Mouse (Mus musculus) CH12.LX (cell line): Measurements from ENCODE around the gene Wipf1. TPM values are rescaled to one million over a fixed set of nuclear protein-coding genes. Genes with fewer than 3 reads are reported as not detected.
A peak's percentile ranks its signal among the peaks of the same experiment; 100 is the strongest.

ENCODE experiments used
- DNase-seq: peaks from one replicate; pipeline ENCODE4 v3.0.0-alpha.2; 2013; ENCODE audit errors: extremely low read depth
- H3K27ac ChIP-seq: 2 replicates; pipeline ENCODE4 v1.5.1; 2012; ENCODE audit warnings: low read depth, mild to moderate bottlenecking, control low read depth, moderate library complexity; ENCODE audit not compliant: insufficient read depth
- H3K27me3 ChIP-seq: replicated peaks from 2 replicates; pipeline ENCODE3; 2012; ENCODE audit warnings: inconsistent platforms
- H3K36me3 ChIP-seq, 2 experiments: replicated peaks in 1 of 2; 2 replicates each; pipeline versions ENCODE3 to v1.6.1; 2012; ENCODE audit warnings: inconsistent platforms in 1 of 2, low read length in 1 of 2, mild to moderate bottlenecking in 1 of 2, mixed read lengths in 1 of 2, moderate library complexity in 1 of 2; ENCODE audit not compliant: control insufficient read depth in 1 of 2, insufficient read depth in 1 of 2
- H3K4me1 ChIP-seq, 2 experiments: 2 replicates each; pipeline ENCODE4 v1.6.1; 2012; ENCODE audit warnings: inconsistent platforms in 1 of 2, moderate library complexity in 1 of 2; ENCODE audit not compliant: insufficient read depth in 2 of 2, control insufficient read depth in 1 of 2
- H3K4me2 ChIP-seq: 2 replicates; pipeline ENCODE4 v1.6.1; 2012; ENCODE audit warnings: low read depth, mild to moderate bottlenecking, control low read depth; ENCODE audit not compliant: poor library complexity, insufficient read depth, severe bottlenecking
- H3K4me3 ChIP-seq, 3 experiments: fragments of 150-350 bp in 1 of 3; sonication (generic) in 1 of 3; replicated peaks in 1 of 3; 2 replicates each; pipeline versions ENCODE3 to v1.5.1; 2011 to 2012; ENCODE audit warnings: low read depth in 2 of 3, low read length in 2 of 3, mild to moderate bottlenecking in 2 of 3, moderate library complexity in 2 of 3, control low read depth in 1 of 3, improper control_type of control experiment in 1 of 3, inconsistent platforms in 1 of 3, mixed read lengths in 1 of 3; ENCODE audit not compliant: poor library complexity in 1 of 3
- H3K79me2 ChIP-seq: replicated peaks from 2 replicates; pipeline ENCODE4 v1.6.1; 2012; ENCODE audit warnings: mild to moderate bottlenecking, moderate library complexity; ENCODE audit not compliant: control insufficient read depth, poor library complexity, insufficient read depth, severe bottlenecking; ENCODE audit errors: extremely low read depth
- H3K9ac ChIP-seq: 2 replicates; pipeline ENCODE4 v1.6.1; 2012; ENCODE audit warnings: low read depth, mild to moderate bottlenecking, control low read depth, moderate library complexity; ENCODE audit not compliant: insufficient read depth
- H3K9me3 ChIP-seq: replicated peaks from 2 replicates; pipeline ENCODE3; 2012; ENCODE audit warnings: low read length, inconsistent platforms, mixed read lengths
- CHD1 ChIP-seq: IDR thresholded peaks from 2 replicates; pipeline ENCODE4 v1.6.1; 2012; ENCODE audit warnings: low read depth, low read length, improper control_type of control experiment, inconsistent platforms
- CHD2 ChIP-seq: IDR thresholded peaks from 2 replicates; pipeline ENCODE4 v1.6.1; 2011; ENCODE audit warnings: low read length, improper control_type of control experiment
- CTCF ChIP-seq, 2 experiments: IDR thresholded peaks in 1 of 2; conservative IDR thresholded peaks in 1 of 2; 2 replicates each; pipeline ENCODE4 v1.5.1; 2011 to 2012; ENCODE audit warnings: low read depth in 2 of 2, low read length in 2 of 2, improper control_type of control experiment in 1 of 2, inconsistent platforms in 1 of 2, mild to moderate bottlenecking in 1 of 2, moderate library complexity in 1 of 2
- E2F4 ChIP-seq: IDR thresholded peaks from 2 replicates; pipeline ENCODE4 v1.6.1; 2011; ENCODE audit warnings: low read depth, low read length, improper control_type of control experiment; ENCODE audit not compliant: insufficient replicate concordance
- ELF1 ChIP-seq: IDR thresholded peaks from 2 replicates; pipeline ENCODE4 v1.6.1; 2014; ENCODE audit warnings: low read depth, mild to moderate bottlenecking, inconsistent platforms, low read length, improper control_type of control experiment
- GABPA ChIP-seq: IDR thresholded peaks from 2 replicates; pipeline ENCODE4 v1.6.1; 2012; ENCODE audit warnings: low read depth, low read length, improper control_type of control experiment, inconsistent platforms; ENCODE audit not compliant: insufficient replicate concordance
- JUND ChIP-seq: conservative IDR thresholded peaks from 2 replicates; pipeline ENCODE4 v1.6.1; 2011; ENCODE audit warnings: low read depth, low read length, improper control_type of control experiment
- MAFK ChIP-seq: IDR thresholded peaks from 2 replicates; pipeline ENCODE4 v1.6.1; 2011; ENCODE audit warnings: low read length, improper control_type of control experiment; ENCODE audit not compliant: insufficient replicate concordance
- MAX ChIP-seq: IDR thresholded peaks from 2 replicates; pipeline ENCODE4 v1.6.1; 2011; ENCODE audit warnings: low read length, improper control_type of control experiment
- MAZ ChIP-seq: IDR thresholded peaks from 2 replicates; pipeline ENCODE4 v1.6.1; 2012; ENCODE audit warnings: low read depth, mild to moderate bottlenecking, inconsistent platforms, low read length, improper control_type of control experiment, moderate library complexity
- MXI1 ChIP-seq: IDR thresholded peaks from 2 replicates; pipeline ENCODE4 v1.6.1; 2011; ENCODE audit warnings: mild to moderate bottlenecking, low read depth, low read length, improper control_type of control experiment
- MYC ChIP-seq: IDR thresholded peaks from 2 replicates; pipeline ENCODE4 v1.6.1; 2011; ENCODE audit warnings: low read depth, mild to moderate bottlenecking, improper control_type of control experiment, low read length
- NELFE ChIP-seq: IDR thresholded peaks from 2 replicates; pipeline ENCODE4 v1.6.1; 2011; ENCODE audit warnings: low read depth, low read length, improper control_type of control experiment
- NRF1 ChIP-seq: IDR thresholded peaks from 2 replicates; pipeline ENCODE4 v1.6.1; 2014; ENCODE audit warnings: low read depth, mild to moderate bottlenecking, inconsistent platforms, low read length, improper control_type of control experiment, moderate library complexity
- POLR2A ChIP-seq: IDR thresholded peaks from 2 replicates; pipeline ENCODE4 v1.6.1; 2011; ENCODE audit warnings: low read depth, mild to moderate bottlenecking, improper control_type of control experiment, low read length
- POLR2AphosphoS2 ChIP-seq: IDR thresholded peaks from 2 replicates; pipeline ENCODE4 v1.6.1; 2011; ENCODE audit warnings: low read depth, low read length, improper control_type of control experiment
- RAD21 ChIP-seq: IDR thresholded peaks from 2 replicates; pipeline ENCODE4 v1.6.1; 2011; ENCODE audit warnings: low read depth, mild to moderate bottlenecking, low read length, improper control_type of control experiment, moderate library complexity
- SIN3A ChIP-seq: IDR thresholded peaks from 2 replicates; pipeline ENCODE4 v1.6.1; 2012; ENCODE audit warnings: low read length, improper control_type of control experiment, inconsistent platforms
- SMC3 ChIP-seq: IDR thresholded peaks from 2 replicates; pipeline ENCODE4 v1.6.1; 2011; ENCODE audit warnings: low read depth, low read length, improper control_type of control experiment
- TCF12 ChIP-seq: IDR thresholded peaks from 2 replicates; pipeline ENCODE4 v1.6.1; 2014; ENCODE audit warnings: low read depth, mild to moderate bottlenecking, inconsistent platforms, low read length, improper control_type of control experiment
- UBTF ChIP-seq: IDR thresholded peaks from 2 replicates; pipeline ENCODE4 v1.6.1; 2012; ENCODE audit warnings: low read depth, mild to moderate bottlenecking, inconsistent platforms, low read length, improper control_type of control experiment, moderate library complexity
- USF1 ChIP-seq: IDR thresholded peaks from 2 replicates; pipeline ENCODE4 v1.6.1; 2014; ENCODE audit warnings: low read depth, mild to moderate bottlenecking, inconsistent platforms, low read length, improper control_type of control experiment
- ZC3H11A ChIP-seq: IDR thresholded peaks from 2 replicates; pipeline ENCODE4 v1.6.1; 2012; ENCODE audit warnings: low read depth, mild to moderate bottlenecking, inconsistent platforms, low read length, improper control_type of control experiment
- ZMIZ1 ChIP-seq: IDR thresholded peaks from 2 replicates; pipeline ENCODE4 v1.6.1; 2012; ENCODE audit warnings: low read depth, mild to moderate bottlenecking, inconsistent platforms, low read length, improper control_type of control experiment
- dilution Hi-C: fragments of 300-500 bp; cut with MboI; formaldehyde crosslinking; loops from 2 replicates; pipeline ENCODE4 v1.14.3; 2020; ENCODE audit warnings: low sequenced_read_pairs; ENCODE audit not compliant: extremely low pct_unique_long_range_greater_than_20kb, extremely low pct_ligation_motif_present
- in situ Hi-C: fragments of 300-500 bp; cut with MboI; formaldehyde crosslinking; loops from 3 replicates; pipeline ENCODE4 v1.14.3; 2019; ENCODE audit warnings: low sequenced_read_pairs, low pct_ligation_motif_present, low pct_unique_long_range_greater_than_20kb, mixed read lengths
- polyA plus RNA-seq: library from polyadenylated mRNA; unstranded; fragments of >175 nt; gene quantifications from 2 replicates; pipeline ENCODE4 v1.2.1, GENCODE M21; 2012; ENCODE audit warnings: low read depth; ENCODE audit not compliant: insufficient read length
- total RNA-seq, 2 experiments: library from RNA; depleted of rRNA; stranded (reverse); fragments of 300-350 nt in 1 of 2; fragments of >200 nt in 1 of 2; gene quantifications; 2 replicates each; pipeline ENCODE4 v1.2.3; 2012 to 2014

The Wipf1 gene
- total and polyA plus RNA-seq, 3 experiments, result 18.3 to 95.0 (median 21.8) TPM

GRCm38 (mm10) chr2:73539697-73540096, 10.2 kb upstream of the Wipf1 start:
- no peak overlapping the region for H3K4me2 ChIP-seq
- H3K4me1 ChIP-seq, result peaks cover 12 to 25% of the 10 kb centered on the region in 2 experiments; a peak in 3 of 4 replicates
- in situ Hi-C loops (no loop called here), dilution Hi-C loops (no loop called here)
- no peak overlapping the region for H3K9ac ChIP-seq
- TF ChIP-seq MXI1, result no peak
- TF ChIP-seq SIN3A, result 0 out of 2 replicates have a peak, but pooled peaks have one; percentile 21
- no peak for TF ChIP-seq UBTF
- TF ChIP-seq MAX, result no peak
- TF ChIP-seq NRF1, result no peak
- TF ChIP-seq MAFK, result no peak
- no peak for TF ChIP-seq POLR2AphosphoS2
- no peak for TF ChIP-seq TCF12
- TF ChIP-seq MYC, result peak; percentile 31
- TF ChIP-seq POLR2A, result no peak
- TF ChIP-seq NELFE, result no peak
- TF ChIP-seq RAD21, result peak; percentile 4
- no peak for TF ChIP-seq CHD1
- TF ChIP-seq GABPA, result no peak
- TF ChIP-seq USF1, result no peak
- peak; percentile 31 to 40; a peak in 2 of 4 replicates for TF ChIP-seq CTCF (conservative IDR thresholded peaks at IDR 0.05 in 1 of 2, IDR thresholded peaks at IDR 0.05 in 1 of 2; ENCODE audit: low read depth in 2 of 2, low read length in 2 of 2)
- no peak for TF ChIP-seq SMC3
- no peak for TF ChIP-seq ZC3H11A
- TF ChIP-seq ZMIZ1, result no peak
- no peak for TF ChIP-seq E2F4
- no peaks in the 10 kb centered on the region for H3K9me3 ChIP-seq
- H3K4me3 ChIP-seq, result no peak overlapping the region
- no peaks in the 10 kb centered on the region for H3K27me3 ChIP-seq
- no peak for DNase-seq
- H3K27ac ChIP-seq, result no peak overlapping the region
- H3K36me3 ChIP-seq, result no peaks in the 10 kb centered on the region
- H3K79me2 ChIP-seq, result no peaks in the 10 kb centered on the region

- Histone ChIP-seq H3K4me2 (no peak overlapping the region), H3K9me3 (no peaks in the 10 kb centered on the region)
- no peak for TF ChIP-seq SMC3
- TF ChIP-seq ZC3H11A, result no peak
- no peak for TF ChIP-seq CHD2
- TF ChIP-seq ELF1, result no peak
- TF ChIP-seq MAZ, result no peak
- TF ChIP-seq CHD1, result no peak
- TF ChIP-seq JUND, result no peak
- TF ChIP-seq, all 38 proteins: peak for 0
- Histone ChIP-seq H3K9ac (no peak overlapping the region), H3K27ac (no peak overlapping the region), H3K36me3 (no peaks in the 10 kb centered on the region), H3K27me3 (no peaks in the 10 kb centered on the region), H3K79me2 (no peaks in the 10 kb centered on the region), H3K4me3 (no peak overlapping the region), H3K4me1 (peaks cover 12 to 30% of the 10 kb centered on the region in 2 experiments; a peak in 3 of 4 replicates)
- in situ Hi-C loops, result no loop called here
- DNase-seq, result no peak
- dilution Hi-C loops, result no loop called here
These were observed 9.6 kb upstream of the Wipf1 start for GRCm38 (mm10) chr2:73539141-73539540.
